Mouse (Mus musculus) left cerebral cortex, adult 9 months (tissue): ENCODE results near the gene Poln.

ENCODE experiments used
- DNase-seq, 2 experiments: peaks; one replicate each; pipeline ENCODE4 v3.0.0; 2022; ENCODE audit warnings: low spot score in 2 of 2

The Poln gene

DNA sequence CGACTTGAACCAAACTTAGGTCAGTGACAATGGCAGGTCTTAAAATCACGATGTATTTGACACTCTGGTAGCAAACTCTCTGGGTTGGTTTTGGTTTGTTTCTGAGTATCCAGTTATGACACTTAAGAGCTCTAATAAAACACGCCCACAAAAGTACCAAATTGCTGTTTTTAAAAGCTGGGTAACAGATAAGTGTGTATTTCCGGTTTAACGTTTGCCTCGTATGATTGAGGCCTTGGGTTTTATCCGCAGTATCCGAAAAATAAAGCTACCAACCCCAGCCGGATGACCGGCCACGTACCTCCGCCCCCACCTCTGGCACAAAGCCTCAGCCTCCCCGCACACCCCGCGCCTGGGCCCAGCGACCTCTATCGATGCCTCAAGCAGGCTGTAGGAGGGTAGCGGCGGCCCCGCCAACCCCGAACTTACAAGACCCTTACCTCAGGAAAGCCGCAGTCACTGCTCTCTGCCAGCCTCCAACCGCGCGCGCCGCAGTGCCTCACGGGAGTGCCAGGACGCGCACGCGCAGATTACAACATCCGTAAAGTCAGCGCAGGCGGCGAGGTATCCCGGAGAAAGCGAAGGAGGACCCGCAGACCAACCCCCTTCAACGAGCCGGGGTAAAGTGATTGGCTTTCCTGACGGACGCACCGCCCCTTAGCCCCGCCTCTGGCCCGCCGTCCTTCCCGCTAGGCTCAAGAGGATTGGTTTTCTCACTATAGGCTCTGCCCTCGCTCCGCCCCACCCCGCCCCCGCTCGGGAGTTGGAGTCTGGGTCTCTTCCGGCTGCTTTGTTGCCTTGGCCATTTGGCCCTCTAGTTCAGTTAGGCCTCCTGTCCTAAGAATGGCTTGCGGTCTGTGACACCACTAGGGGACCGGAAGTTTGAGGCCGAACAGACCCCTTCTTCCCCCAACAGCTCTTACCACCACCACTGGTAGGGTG, at the start of gene Poln, which contains the start of gene Haus3:
Gene Poln (minus strand): TSS at position 499 of the 942 bp plus-strand sequence.
Gene Haus3 (minus strand): TSS at position 578 of the 942 bp plus-strand sequence.
- peak; percentile 96 to 98 for DNase-seq

- DNase-seq: no peak
Measured at GRCm38 (mm10) chr5:34218672-34219071, 49.4 kb upstream of the Poln start.

DNA sequence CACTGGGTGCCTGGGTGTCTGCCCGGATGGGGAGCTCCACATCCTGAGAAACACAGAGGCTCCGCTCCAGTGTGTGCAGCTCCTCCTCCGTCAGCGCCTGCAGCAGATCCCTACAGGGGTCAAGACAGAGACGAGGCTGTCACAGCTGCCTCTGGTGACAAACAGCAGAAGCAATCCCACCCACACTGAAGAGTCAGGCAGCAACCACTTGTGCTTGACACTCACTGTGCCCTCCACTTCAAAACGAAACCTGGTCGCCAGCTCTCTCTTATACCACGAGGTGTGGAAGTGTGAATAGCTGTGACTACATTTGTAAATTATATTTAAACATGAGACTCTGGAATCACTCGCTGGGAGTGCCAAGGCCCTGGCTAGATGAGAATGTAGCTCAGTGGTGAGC, 48.5 kb upstream of the Poln start:
- DNase-seq: no peak

DNA sequence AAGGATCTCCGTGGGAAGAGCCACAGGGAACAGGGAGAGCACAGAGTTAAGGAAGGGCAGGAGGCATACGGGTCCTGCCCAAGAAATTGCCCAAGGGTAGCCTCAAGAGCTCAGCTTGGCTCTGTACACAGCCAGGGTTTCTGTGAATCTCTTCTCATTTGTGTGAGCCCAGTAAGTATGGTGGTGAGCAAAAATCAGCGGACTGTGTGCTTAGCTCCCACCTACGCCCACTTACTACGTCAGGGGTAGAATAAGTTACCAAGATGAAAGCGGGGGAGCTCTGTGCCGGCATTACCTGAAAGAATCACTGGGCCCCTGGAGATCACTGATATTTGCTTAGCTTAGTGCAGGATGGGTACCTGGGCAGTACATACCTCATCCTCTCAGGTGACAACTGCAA, 46.8 kb upstream of the Poln start:
- no peak for DNase-seq

- no peak for DNase-seq
Measured at GRCm38 (mm10) chr5:34213659-34214058, 44.4 kb upstream of the Poln start.

GRCm38 (mm10) chr5:34210279-34210678, 41.0 kb upstream of the Poln start:
- peak in 1 of 2 experiments; percentile 75 for DNase-seq

DNA sequence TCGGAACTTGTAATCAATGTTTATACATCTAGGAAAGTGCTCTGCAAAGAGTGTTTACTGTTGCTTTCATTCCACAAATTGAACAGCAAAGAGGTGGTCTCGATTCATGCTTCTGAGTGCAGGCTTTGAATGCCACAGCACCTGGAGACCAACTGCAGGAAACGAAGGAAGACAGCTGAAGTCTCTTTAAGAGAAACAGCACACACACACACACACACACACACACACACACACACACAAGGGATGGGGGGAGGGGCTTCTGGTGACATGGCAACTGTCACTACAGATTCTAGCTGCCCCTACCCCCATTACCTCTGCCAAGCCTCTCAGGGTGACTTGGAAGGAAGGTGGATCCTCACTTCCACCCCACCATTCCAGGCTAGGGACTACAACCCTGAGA, 38.3 kb upstream of the Poln start:
- no peak for DNase-seq

GRCm38 (mm10) chr5:34205788-34206187, 36.5 kb upstream of the Poln start:
- no peak for DNase-seq

- no peak for DNase-seq
Measured at GRCm38 (mm10) chr5:34204911-34205310, 35.7 kb upstream of the Poln start.

- no peak for DNase-seq
Measured at GRCm38 (mm10) chr5:34202006-34202405, 32.8 kb upstream of the Poln start.

DNA sequence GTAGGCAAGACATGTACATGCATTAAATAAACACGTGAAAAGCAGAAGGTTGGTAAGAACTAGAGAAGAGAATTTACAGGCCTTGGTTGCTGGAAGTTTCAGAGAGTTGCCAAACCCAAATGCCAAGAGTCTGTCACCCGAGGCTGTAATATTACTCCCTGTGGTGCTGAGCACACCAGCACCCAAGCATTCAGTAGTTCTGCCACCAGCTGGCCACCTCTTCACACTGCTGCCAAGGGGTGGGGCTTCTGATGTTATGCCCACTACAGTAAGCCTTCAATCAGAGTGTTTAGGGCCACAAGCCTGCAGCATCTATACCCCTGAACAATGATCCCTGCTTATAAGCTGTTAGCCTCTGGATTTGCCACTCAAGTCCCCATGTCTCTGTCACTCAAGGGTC, 32.1 kb upstream of the Poln start:
- no peak for DNase-seq

DNA sequence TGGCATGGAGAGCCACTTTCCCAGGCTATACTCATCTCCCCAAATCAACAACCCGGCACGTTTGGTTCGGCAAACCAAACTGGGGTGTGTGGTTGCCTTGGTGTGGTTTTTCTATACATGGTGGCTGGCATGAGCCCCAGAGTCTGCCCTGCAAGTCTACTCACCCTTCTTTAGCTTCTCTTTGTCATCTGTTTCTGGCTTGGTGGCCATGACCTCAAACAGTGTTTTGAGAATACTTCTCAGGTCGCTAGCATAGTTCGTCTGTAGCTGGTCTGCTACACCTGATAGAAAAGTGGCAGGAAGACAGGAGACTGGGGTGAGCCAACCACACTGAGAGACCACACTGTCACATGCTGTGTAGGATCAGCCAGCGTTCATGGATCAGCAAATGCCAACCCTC, 29.4 kb upstream of the Poln start:
- DNase-seq: no peak

DNA sequence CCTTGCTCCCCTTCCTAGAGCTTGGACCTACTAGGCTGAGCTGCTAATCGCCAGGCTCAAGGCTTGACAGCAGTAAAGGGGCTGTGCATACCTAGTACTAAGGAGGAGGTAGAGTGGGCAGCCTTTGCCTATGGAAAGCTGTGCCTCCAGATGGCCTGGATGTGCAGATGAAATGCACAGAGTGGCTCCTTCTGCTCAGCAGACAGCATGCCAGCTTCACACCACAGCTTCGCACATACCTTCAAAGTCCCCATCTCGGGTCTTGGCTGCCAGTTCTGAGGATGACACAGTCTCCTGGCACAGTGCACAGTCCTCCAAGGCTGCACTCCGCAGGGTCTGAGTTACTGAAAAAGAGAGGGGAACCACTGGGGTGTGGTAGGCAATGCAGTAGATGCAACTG, 28.0 kb upstream of the Poln start:
- peak; percentile 81 to 91 for DNase-seq

- no peak for DNase-seq
Measured at GRCm38 (mm10) chr5:34196423-34196822, 27.2 kb upstream of the Poln start.

- DNase-seq: no peak
Measured at GRCm38 (mm10) chr5:34195786-34196185, 26.5 kb upstream of the Poln start.

- peak; percentile 59 to 63 for DNase-seq
Measured at GRCm38 (mm10) chr5:34194975-34195662, 25.9 kb upstream of the Poln start.

DNA sequence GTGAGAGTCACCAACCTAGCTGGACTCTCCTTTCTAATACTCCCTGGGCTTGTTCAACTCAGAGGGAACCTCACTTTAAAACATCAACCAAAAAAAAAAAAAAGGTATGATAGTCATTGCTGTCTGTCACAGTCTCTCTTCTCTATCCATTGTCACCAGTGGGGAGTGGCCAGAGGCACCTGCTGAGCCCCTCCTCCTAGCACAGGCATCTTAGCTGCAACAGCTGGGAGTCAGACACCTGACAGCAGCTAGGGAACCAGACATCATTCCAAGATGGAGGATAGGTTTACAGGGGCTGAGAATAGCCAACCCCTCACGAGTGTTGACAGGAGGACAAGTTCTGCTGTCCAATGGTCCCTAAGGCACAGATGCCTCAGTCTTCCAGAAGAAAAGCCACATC, 25.2 kb upstream of the Poln start:
- no peak for DNase-seq

DNA sequence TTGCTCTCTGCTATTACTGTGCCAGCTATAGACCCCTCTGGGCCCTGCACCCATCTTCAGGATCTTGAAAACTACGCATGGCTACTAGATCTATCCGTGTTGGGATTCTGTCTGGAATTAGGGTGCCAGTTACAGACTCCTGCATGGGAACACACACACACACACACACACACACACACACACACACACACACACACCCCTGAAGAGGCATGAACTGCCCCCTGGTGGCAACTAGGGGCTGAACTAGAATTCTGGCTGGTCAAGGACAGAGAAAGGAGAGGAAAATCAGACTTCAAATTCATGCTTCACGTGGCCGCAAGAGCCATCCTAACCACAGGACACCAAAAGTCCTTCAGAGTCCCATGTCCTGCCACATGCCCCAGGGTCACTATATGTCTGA, 22.6 kb upstream of the Poln start:
- DNase-seq: no peak

DNA sequence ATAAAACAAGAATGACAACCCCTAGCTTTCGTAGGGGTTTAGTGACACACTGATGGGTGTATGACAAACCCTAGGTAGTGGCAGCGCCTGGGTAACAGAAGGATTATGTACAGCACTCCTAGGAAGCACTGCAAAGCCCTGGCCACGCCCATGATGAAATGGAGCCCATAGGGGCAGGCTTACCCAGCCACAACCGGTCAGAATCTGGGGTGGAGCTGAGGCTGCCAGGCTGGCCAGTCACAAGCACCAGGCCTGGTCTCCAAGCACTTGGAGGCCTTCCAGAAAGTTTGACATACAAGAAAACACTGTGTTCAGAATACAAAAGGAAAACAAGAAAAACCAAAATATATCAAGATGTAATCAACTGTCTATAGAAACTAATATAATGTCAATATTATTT, 21.8 kb upstream of the Poln start:
- DNase-seq: no peak

DNA sequence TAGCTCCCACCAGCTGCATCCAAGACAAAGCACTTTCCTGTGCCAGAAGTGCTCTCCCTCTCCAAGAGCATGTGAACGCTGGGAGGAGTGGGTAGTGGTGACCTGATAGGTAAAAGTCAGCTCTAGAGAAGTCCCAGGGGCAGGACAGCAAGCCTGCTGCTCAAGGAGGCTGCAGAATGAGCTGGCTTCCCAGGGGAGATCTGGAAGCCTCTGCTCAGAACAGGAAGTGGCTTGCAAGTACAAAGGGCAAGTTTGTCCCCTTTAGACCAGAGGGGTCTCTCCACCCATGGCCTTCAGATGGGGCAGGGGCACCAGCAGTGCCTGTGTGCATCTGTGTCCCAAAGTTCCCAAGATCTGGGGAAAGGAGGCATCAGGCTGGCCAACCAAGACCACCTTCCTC, 20.3 kb upstream of the Poln start:
- no peak for DNase-seq

DNA sequence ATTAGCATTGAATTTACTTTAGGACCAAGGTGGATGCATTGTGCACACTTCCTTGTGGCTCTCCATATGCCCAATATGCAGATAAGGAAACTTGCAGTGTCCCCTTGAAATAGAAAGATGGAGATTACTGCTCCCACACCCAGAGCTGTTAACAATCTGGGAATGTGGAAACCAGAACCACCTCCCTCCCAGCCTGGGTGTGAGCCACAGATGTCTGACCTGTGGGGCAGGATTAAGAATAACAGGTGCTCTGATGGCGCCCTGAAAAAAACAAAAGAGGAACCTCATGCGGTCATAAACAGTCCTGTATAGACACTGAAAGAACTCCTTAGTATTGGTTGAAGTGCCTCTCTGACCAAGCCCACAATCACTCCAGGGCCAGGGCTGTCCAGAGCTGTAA, 19.6 kb upstream of the Poln start:
- DNase-seq: no peak

GRCm38 (mm10) chr5:34187601-34188316, 18.5 kb upstream of the Poln start, which contains the start of gene Mxd4:
TSS of gene Mxd4 (minus strand) at chr5:34187720.
- DNase-seq: peak; percentile 100
